Mouse (Mus musculus) liver, embryonic 11.5 days (tissue): ENCODE measurements around the gene Inpp5a. TPM values are rescaled to one million over a fixed set of nuclear protein-coding genes. Genes with fewer than 3 reads are reported as not detected.

Experiments
- ATAC-seq: fragments of 200-750 bp; cut with Nextera tagmentation; replicated peaks from 2 replicates; pipeline ENCODE4 v1.8.0; 2017; ENCODE audit warnings: moderate number of reproducible peaks, mild to moderate bottlenecking, moderate TSS enrichment, moderate library complexity; ENCODE audit not compliant: low FRiP score
- DNase-seq: peaks from one replicate; pipeline ENCODE4 v3.0.0-alpha.2; 2017; ENCODE audit warnings: low spot score
- H3K27ac ChIP-seq: fragments of 300-500 bp; sonication (generic); 2 replicates; pipeline ENCODE4 v1.5.1; 2014; ENCODE audit warnings: mild to moderate bottlenecking, low read depth, low read length, control low read depth
- H3K27me3 ChIP-seq: fragments of 300-500 bp; sonication (generic); replicated peaks from 2 replicates; pipeline ENCODE4 v1.6.1; 2014; ENCODE audit warnings: low read length, mixed read lengths; ENCODE audit not compliant: control insufficient read depth, insufficient read depth
- H3K36me3 ChIP-seq: fragments of 300-500 bp; sonication (generic); 2 replicates; pipeline ENCODE4 v1.6.1; 2014; ENCODE audit warnings: mild to moderate bottlenecking, low read length, moderate library complexity, mixed read lengths; ENCODE audit not compliant: control insufficient read depth, insufficient read depth
- H3K4me1 ChIP-seq: fragments of 300-500 bp; sonication (generic); replicated peaks from 2 replicates; pipeline ENCODE4 v1.6.1; 2014; ENCODE audit warnings: low read length, mixed read lengths; ENCODE audit not compliant: control insufficient read depth, insufficient read depth
- H3K4me2 ChIP-seq: fragments of 300-500 bp; sonication (generic); 2 replicates; pipeline ENCODE4 v1.6.1; 2014; ENCODE audit warnings: mild to moderate bottlenecking, control low read depth, moderate library complexity
- H3K4me3 ChIP-seq: fragments of 300-500 bp; sonication (generic); 2 replicates; pipeline ENCODE4 v1.5.1; 2014; ENCODE audit warnings: low read depth, low read length, control low read depth
- H3K9ac ChIP-seq: fragments of 300-500 bp; sonication (generic); 2 replicates; pipeline ENCODE4 v1.6.1; 2014; ENCODE audit warnings: low read depth, low read length, control low read depth
- H3K9me3 ChIP-seq: fragments of 300-500 bp; sonication (generic); 2 replicates; pipeline ENCODE4 v1.6.1; 2016; ENCODE audit warnings: low read length, inconsistent platforms, mixed read lengths; ENCODE audit not compliant: control insufficient read depth
- WGBS: fragments of 180-500 bp; shearing (Covaris S2); extraction: QIAGEN DNeasy Blood & Tissue Kit; methylation state at CpG from one replicate; pipeline ENCODE4 v1.1.7; 2014; 5-methylcytosine and 5-hydroxymethylcytosine counted together
- polyA plus RNA-seq: library from polyadenylated mRNA; unstranded; fragments of >200 nt; fragmentation: Nextera tagmentation; extraction: Ambion mirVana; gene quantifications from 2 replicates; pipeline ENCODE4 v1.2.1, GENCODE M21; 2014

Gene Inpp5a
- polyA plus RNA-seq, 1 experiment from 2014 or later: 11.8 TPM

- Histone ChIP-seq H3K27ac (no peak overlapping the region), H3K4me1 (peaks cover 14% of the 10 kb centered on the region; the same call in 1 of the 2 replicates), H3K4me2 (no peak overlapping the region), H3K9me3 (no peaks in the 10 kb centered on the region), H3K9ac (no peak overlapping the region), H3K4me3 (no peak overlapping the region), H3K36me3 (no peaks in the 10 kb centered on the region), H3K27me3 (no peaks in the 10 kb centered on the region)
- 67% methylated on average over 3 of the region's 3 CpGs for WGBS
- no peak for DNase-seq
- ATAC-seq: no peak
Observed at GRCm38 (mm10) chr7:139439031-139439430, 50.1 kb downstream of the Inpp5a start.

GRCm38 (mm10) chr7:139439922-139440895 is 51.3 kb downstream of the Inpp5a start:
- Histone ChIP-seq H3K27ac (no peak overlapping the region), H3K9ac (no peak overlapping the region), H3K4me2 (no peak overlapping the region), H3K36me3 (no peaks in the 10 kb centered on the region), H3K4me3 (no peak overlapping the region), H3K27me3 (no peaks in the 10 kb centered on the region), H3K4me1 (peaks cover 14% of the 10 kb centered on the region; the same call in 1 of the 2 replicates), H3K9me3 (no peaks in the 10 kb centered on the region)
- ATAC-seq (no peak), DNase-seq (no peak)
- WGBS: 84% methylated on average over 6 of the region's 6 CpGs

- no peaks in the 10 kb centered on the region for H3K36me3 ChIP-seq
- no peaks in the 10 kb centered on the region for H3K9me3 ChIP-seq
- H3K4me2 ChIP-seq: no peak overlapping the region
- no peak overlapping the region for H3K9ac ChIP-seq
- H3K4me3 ChIP-seq: no peak overlapping the region
- H3K27me3 ChIP-seq: no peaks in the 10 kb centered on the region
- no peak for DNase-seq
- peaks cover 14% of the 10 kb centered on the region; the same call in 1 of the 2 replicates for H3K4me1 ChIP-seq
- 47% methylated on average over 5 of the region's 5 CpGs for WGBS
- no peak overlapping the region for H3K27ac ChIP-seq
- ATAC-seq: no peak
Observed at GRCm38 (mm10) chr7:139441022-139441421, 52.1 kb downstream of the Inpp5a start.

DNA sequence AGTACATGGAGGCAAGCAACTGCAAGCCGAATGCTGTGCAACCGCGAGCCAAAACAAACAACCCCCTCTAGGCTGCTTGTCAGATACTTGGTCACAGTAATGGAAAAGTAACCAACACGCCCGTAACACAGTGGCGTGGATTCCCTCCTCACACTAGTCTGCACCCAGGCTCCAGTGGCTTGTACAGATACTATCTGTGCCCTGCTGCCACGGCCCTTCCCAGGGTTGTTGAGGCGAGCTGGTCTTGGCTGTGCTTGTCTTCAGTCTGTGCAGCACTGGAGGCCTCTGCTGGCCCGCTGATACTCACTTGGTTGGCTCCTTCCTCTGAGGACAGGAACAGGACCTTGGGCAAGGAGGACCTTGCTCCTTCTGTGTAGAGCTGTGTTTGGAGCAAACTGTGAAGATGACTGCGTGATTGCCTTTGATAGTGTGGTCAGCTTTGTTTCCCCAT is 52.9 kb downstream of the Inpp5a start:
- Histone ChIP-seq H3K27ac (no peak overlapping the region), H3K4me3 (no peak overlapping the region), H3K9ac (no peak overlapping the region), H3K4me1 (peaks cover 14% of the 10 kb centered on the region; the same call in 1 of the 2 replicates), H3K36me3 (no peaks in the 10 kb centered on the region), H3K4me2 (no peak overlapping the region), H3K9me3 (no peaks in the 10 kb centered on the region), H3K27me3 (no peaks in the 10 kb centered on the region)
- DNase-seq (no peak), ATAC-seq (no peak)
- 67% methylated on average over 10 of the region's 10 CpGs for WGBS

DNA sequence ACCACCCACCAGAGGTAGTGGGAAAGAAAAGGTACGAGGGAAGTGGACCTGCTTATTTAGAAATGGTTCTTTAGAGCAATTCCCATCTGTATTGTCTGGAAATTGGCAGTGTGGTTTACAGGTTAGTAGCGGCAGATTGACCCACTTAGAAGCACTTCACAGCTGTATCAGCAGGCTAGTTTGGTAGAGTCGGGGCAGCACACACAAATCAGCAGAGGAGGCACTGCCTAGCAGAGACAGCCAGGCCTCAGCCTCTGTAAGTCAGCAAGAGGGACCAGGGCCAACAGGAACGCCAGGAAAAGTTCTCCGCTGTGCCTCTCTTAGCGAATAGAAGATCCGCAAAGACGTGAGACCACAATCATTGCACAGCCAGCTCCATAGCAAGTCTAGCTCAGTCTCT is 56.7 kb downstream of the Inpp5a start:
- Histone ChIP-seq H3K9me3 (no peaks in the 10 kb centered on the region), H3K27ac (no peak overlapping the region), H3K4me2 (no peak overlapping the region), H3K36me3 (no peaks in the 10 kb centered on the region), H3K4me3 (no peak overlapping the region), H3K9ac (no peak overlapping the region), H3K27me3 (no peaks in the 10 kb centered on the region), H3K4me1 (peaks cover 11% of the 10 kb centered on the region; the same call in 1 of the 2 replicates)
- DNase-seq (no peak), ATAC-seq (no peak)
- 85% methylated on average over 8 of the region's 8 CpGs for WGBS

GRCm38 (mm10) chr7:139447381-139447780 is 58.5 kb downstream of the Inpp5a start:
- no peak for DNase-seq
- Histone ChIP-seq H3K9ac (no peak overlapping the region), H3K9me3 (no peaks in the 10 kb centered on the region), H3K4me1 (0 out of 2 replicates have a peak, but pooled peaks cover 2% of the 10 kb centered on the region), H3K36me3 (no peaks in the 10 kb centered on the region), H3K27ac (no peak overlapping the region), H3K27me3 (no peaks in the 10 kb centered on the region), H3K4me2 (no peak overlapping the region), H3K4me3 (no peak overlapping the region)
- no peak for ATAC-seq
- 75% methylated on average over 3 of the region's 3 CpGs for WGBS

GRCm38 (mm10) chr7:139450186-139450998 is 61.5 kb downstream of the Inpp5a start:
- H3K4me3 ChIP-seq: no peak overlapping the region
- DNase-seq: no peak
- H3K9ac ChIP-seq: no peak overlapping the region
- no peaks in the 10 kb centered on the region for H3K36me3 ChIP-seq
- H3K9me3 ChIP-seq: no peaks in the 10 kb centered on the region
- H3K4me2 ChIP-seq: no peak overlapping the region
- H3K4me1 ChIP-seq: 0 out of 2 replicates have a peak, but pooled peaks cover 2% of the 10 kb centered on the region
- H3K27me3 ChIP-seq: no peaks in the 10 kb centered on the region
- no peak for ATAC-seq
- no peak overlapping the region for H3K27ac ChIP-seq
- 84% methylated on average over 16 of the region's 16 CpGs for WGBS

GRCm38 (mm10) chr7:139451711-139452110 is 62.8 kb downstream of the Inpp5a start:
- no peak overlapping the region for H3K4me2 ChIP-seq
- no peak for ATAC-seq
- H3K27ac ChIP-seq: no peak overlapping the region
- no peak overlapping the region for H3K4me3 ChIP-seq
- H3K4me1 ChIP-seq: 0 out of 2 replicates have a peak, but pooled peaks cover 2% of the 10 kb centered on the region
- H3K36me3 ChIP-seq: no peaks in the 10 kb centered on the region
- 77% methylated on average over 5 of the region's 5 CpGs for WGBS
- no peak overlapping the region for H3K9ac ChIP-seq
- H3K27me3 ChIP-seq: no peaks in the 10 kb centered on the region
- H3K9me3 ChIP-seq: no peaks in the 10 kb centered on the region
- DNase-seq: no peak
